29 mouse cellular contexts compared by ENCODE assay signal in the genomic region with DNA sequence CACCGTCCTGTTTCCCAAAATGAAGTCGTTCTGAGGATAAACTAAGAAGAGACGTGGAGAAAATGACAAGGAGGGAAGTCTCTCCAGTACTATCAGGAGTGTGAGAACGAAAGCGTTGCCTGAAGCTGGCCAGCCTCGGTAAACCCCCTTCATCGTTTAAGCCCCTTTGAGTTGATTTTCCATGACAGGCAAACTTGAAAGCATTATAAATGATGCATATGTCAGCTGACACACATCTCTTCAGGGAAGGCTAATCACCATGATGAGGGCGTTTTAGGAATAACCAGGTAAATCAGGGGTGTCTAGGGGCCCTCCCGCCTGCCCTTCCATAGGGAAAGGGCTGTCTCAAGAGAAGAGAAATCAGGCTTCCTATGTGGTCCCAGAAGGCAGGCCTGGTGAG.
"Had no signal": no experiment of that assay in that cellular context is flagged by ENCODE, and none has a peak within 500 bp of the region (broad histone marks: within the 10 kb centered on the region; RNA-seq: fewer than 3 reads in every experiment).

No protein-coding gene starts in this region.

- DNase-seq: left cerebral cortex, postnatal 4 days; liver; liver, embryonic 13.5 days; liver, postnatal 0 days; lung, adult 18-20 months; lung, adult 2 months; lung, embryonic 14.5 days; lung, postnatal 10 days; lung, postnatal 14 days; lung, postnatal 36 days; lung, postnatal 4 days had no signal

- H3K4me2 ChIP-seq: limb, embryonic 12.5 days; limb, embryonic 13.5 days; limb, embryonic 15.5 days; liver, embryonic 11.5 days; liver, embryonic 12.5 days; liver, embryonic 13.5 days; liver, embryonic 15.5 days; lung, embryonic 14.5 days; lung, embryonic 15.5 days; midbrain, embryonic 11.5 days; midbrain, embryonic 12.5 days; midbrain, embryonic 13.5 days; midbrain, embryonic 15.5 days had no signal

- H3K4me3 ChIP-seq: limb, embryonic 10.5 days; limb, embryonic 12.5 days; limb, embryonic 13.5 days; limb, embryonic 15.5 days; liver, embryonic 12.5 days; liver, embryonic 13.5 days; liver, embryonic 15.5 days; lung, embryonic 15.5 days; megakaryocyte, embryonic 14.5 days; midbrain, embryonic 10.5 days; midbrain, embryonic 12.5 days; midbrain, embryonic 13.5 days; midbrain, embryonic 15.5 days; myocyte had no signal

- H3K36me3 ChIP-seq: limb, embryonic 10.5 days; limb, embryonic 12.5 days; limb, embryonic 13.5 days; limb, embryonic 15.5 days; liver, embryonic 12.5 days; liver, embryonic 13.5 days; liver, embryonic 15.5 days; lung, embryonic 15.5 days; midbrain, embryonic 10.5 days; midbrain, embryonic 12.5 days; midbrain, embryonic 13.5 days; midbrain, embryonic 15.5 days had no signal

- H3K27ac ChIP-seq: limb, embryonic 10.5 days; limb, embryonic 12.5 days; limb, embryonic 13.5 days; limb, embryonic 15.5 days; liver, embryonic 12.5 days; liver, embryonic 13.5 days; liver, embryonic 14.5 days; liver, embryonic 15.5 days; lung, embryonic 15.5 days; macrophage; midbrain, embryonic 10.5 days; midbrain, embryonic 12.5 days; midbrain, embryonic 13.5 days; midbrain, embryonic 15.5 days had no signal

- H3K4me1 ChIP-seq: limb, embryonic 10.5 days; limb, embryonic 12.5 days; limb, embryonic 13.5 days; limb, embryonic 15.5 days; liver, embryonic 12.5 days; liver, embryonic 13.5 days; liver, embryonic 15.5 days; lung, embryonic 15.5 days; midbrain, embryonic 10.5 days; midbrain, embryonic 13.5 days; midbrain, embryonic 15.5 days had no signal

- ATAC-seq: liver, embryonic 12.5 days; liver, postnatal 0 days; lung, postnatal 0 days; midbrain, embryonic 13.5 days; midbrain, embryonic 15.5 days had no signal

- H3K9ac ChIP-seq: limb, embryonic 12.5 days; limb, embryonic 13.5 days; limb, embryonic 15.5 days; liver, embryonic 12.5 days; liver, embryonic 13.5 days; liver, embryonic 14.5 days; liver, embryonic 15.5 days; liver, postnatal 0 days; lung, embryonic 14.5 days; lung, embryonic 15.5 days; midbrain, embryonic 12.5 days; midbrain, embryonic 13.5 days; midbrain, embryonic 15.5 days had no signal

- H3K9me3 ChIP-seq: limb, embryonic 10.5 days; limb, embryonic 12.5 days; limb, embryonic 13.5 days; limb, embryonic 15.5 days; liver, embryonic 12.5 days; liver, embryonic 13.5 days; liver, embryonic 15.5 days; lung, embryonic 15.5 days; megakaryocyte, embryonic 14.5 days; midbrain, embryonic 10.5 days; midbrain, embryonic 12.5 days; midbrain, embryonic 13.5 days; midbrain, embryonic 15.5 days had no signal

- H3K27me3 ChIP-seq: limb, embryonic 12.5 days; limb, embryonic 13.5 days; limb, embryonic 15.5 days; liver, embryonic 12.5 days; liver, embryonic 13.5 days; liver, embryonic 15.5 days; lung, embryonic 15.5 days; midbrain, embryonic 12.5 days; midbrain, embryonic 13.5 days; midbrain, embryonic 15.5 days had no signal
